Mouse (Mus musculus) E14TG2a.4 (cell line): ENCODE results near the gene Prkcsh.

ENCODE experiments used
- H3K27me3 ChIP-seq: 2 replicates; pipeline ENCODE4 v1.6.1; 2014; ENCODE audit warnings: low read length, control low read depth; ENCODE audit not compliant: insufficient read depth
- H3K36me3 ChIP-seq: 2 replicates; pipeline ENCODE4 v1.6.1; 2014; ENCODE audit warnings: low read length, control low read depth; ENCODE audit not compliant: insufficient read depth
- H3K4me1 ChIP-seq: replicated peaks from 2 replicates; pipeline ENCODE4 v1.6.1; 2014; ENCODE audit warnings: low read depth, low read length, control low read depth
- H3K4me3 ChIP-seq: replicated peaks from 2 replicates; pipeline ENCODE4 v1.5.1; 2014; ENCODE audit warnings: mild to moderate bottlenecking, low read length
- H3K9me3 ChIP-seq: 2 replicates; pipeline ENCODE4 v1.6.1; 2014; ENCODE audit warnings: low read length, control low read depth
- CTCF ChIP-seq: conservative IDR thresholded peaks from 2 replicates; pipeline ENCODE4 v1.5.1; 2014; ENCODE audit warnings: low read length
- NANOG ChIP-seq: IDR thresholded peaks from 2 replicates; pipeline ENCODE4 v1.6.1; 2014; ENCODE audit warnings: borderline replicate concordance, low read length, mixed read lengths
- POU5F1 ChIP-seq: IDR thresholded peaks from 2 replicates; pipeline ENCODE4 v1.6.1; 2014; ENCODE audit warnings: low read length, borderline replicate concordance

Prkcsh gene

DNA sequence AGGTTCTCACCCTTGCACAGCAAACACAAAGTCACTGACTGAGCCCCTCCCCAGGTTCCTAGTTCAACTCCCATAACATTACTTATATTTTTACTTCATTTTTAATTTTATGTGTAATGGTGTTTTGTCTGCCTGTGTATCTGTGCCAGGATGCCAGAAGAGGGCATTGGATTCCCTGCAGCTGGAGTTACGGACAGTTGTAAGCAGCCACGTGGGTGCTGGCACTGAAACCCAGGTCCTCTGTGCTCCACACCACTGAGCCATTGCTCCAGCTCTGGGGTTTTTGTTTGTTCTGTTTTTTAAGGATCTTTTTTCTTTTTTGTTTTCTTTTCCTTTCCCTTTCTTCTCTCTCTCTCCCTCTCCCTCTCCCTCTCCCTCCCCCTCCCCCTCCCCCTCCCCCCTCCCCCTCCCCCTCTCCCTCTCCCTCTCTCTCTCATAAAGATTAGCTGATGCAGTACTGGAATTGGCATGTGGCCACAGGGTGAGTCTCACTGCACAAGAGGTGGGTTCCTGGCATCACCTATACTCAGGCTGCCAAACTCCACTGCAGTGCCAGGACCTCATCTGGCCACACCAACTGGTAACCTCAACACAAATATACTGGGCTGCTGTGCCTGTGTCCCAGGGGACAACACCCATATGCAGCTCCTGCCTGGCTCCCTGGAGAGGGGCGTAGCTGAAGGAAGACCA, 6.3 kb upstream of the Prkcsh start:
- no peak overlapping the region for H3K4me3 ChIP-seq
- no peaks in the 10 kb centered on the region for H3K36me3 ChIP-seq
- peaks cover 22% of the 10 kb centered on the region for H3K4me1 ChIP-seq

DNA sequence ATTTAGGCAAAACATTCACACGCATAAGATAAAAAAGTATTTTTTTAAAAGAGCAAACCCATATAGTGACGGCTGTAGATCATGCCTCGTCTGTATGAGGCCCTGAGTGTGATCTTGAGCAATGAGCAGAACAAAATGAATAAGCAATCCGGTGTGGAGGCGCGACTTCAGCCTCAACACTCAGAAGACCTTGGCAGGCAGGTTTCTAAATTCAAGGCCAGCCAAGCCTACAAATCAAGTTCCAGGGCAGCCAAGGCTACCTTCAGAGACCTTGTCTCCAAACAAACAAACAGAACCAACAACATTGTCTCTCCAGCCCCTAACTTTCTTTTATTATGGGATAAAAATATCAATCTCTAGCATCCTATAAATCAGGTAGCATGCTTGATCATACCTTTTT, 2.3 kb upstream of the Prkcsh start:
- H3K9me3 ChIP-seq, result no peaks in the 10 kb centered on the region
- H3K36me3 ChIP-seq, result peaks cover 18% of the 10 kb centered on the region
- peaks cover 31% of the 10 kb centered on the region for H3K4me1 ChIP-seq
- H3K27me3 ChIP-seq, result no peaks in the 10 kb centered on the region
- TF ChIP-seq POU5F1, result no peak
- TF ChIP-seq NANOG, result no peak
- TF ChIP-seq CTCF, result no peak
- no peak overlapping the region for H3K4me3 ChIP-seq

More for the DNA sequence above, 6.3 kb upstream of the Prkcsh start:
- H3K9me3 ChIP-seq, result no peaks in the 10 kb centered on the region
- H3K27me3 ChIP-seq, result peaks cover 30% of the 10 kb centered on the region
- TF ChIP-seq NANOG (no peak), POU5F1 (no peak), CTCF (no peak)

DNA sequence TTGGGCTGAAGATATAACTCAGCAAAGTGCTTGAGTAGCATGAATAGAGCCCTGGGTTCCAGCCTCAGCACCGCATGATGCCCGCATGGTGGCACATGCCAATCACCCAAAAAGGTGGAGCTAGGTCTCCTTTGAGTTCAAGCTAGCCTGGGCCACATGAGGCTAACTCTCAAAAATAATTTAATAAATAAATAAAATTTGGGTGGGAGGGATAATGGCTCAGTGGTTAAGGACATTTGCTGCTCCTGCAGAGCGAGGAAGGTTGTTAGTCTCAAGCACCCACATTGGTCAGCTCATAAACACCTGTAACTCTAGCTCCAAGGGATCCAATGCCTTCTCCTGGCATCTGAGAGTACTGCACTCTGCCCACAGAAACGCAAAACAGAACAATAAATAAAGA, 973 bp upstream of the Prkcsh start:
- TF ChIP-seq CTCF (peak; percentile 13; the same call in 1 of the 2 replicates), POU5F1 (no peak), NANOG (no peak)
- H3K4me1 ChIP-seq, result peaks cover 41% of the 10 kb centered on the region
- peaks cover 31% of the 10 kb centered on the region for H3K36me3 ChIP-seq

DNA sequence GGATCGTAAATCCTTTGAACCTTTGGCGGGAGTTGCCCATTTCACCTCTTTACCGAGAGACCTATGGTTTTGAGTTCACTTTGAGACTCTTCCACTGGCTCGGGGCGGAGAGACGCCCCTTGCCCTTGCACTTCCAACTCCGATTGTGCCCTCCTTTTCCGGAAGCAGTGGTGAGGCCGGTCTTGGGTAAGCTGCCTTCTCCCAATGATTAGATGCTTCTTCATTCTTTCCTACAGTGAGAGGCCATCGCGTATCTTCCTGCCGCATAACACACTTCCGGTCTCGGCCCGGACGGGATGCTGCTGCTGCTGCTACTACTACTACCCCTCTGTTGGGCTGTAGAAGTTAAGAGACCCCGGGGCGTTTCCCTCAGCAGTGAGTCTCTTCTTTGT, 553 bp downstream of the Prkcsh start:
- TF ChIP-seq NANOG, result no peak
- Histone ChIP-seq H3K4me3 (peak overlapping the region; percentile 95), H3K4me1 (peaks cover 55% of the 10 kb centered on the region), H3K36me3 (peaks cover 46% of the 10 kb centered on the region), H3K9me3 (no peaks in the 10 kb centered on the region), H3K27me3 (no peaks in the 10 kb centered on the region)

More for the DNA sequence above, 973 bp upstream of the Prkcsh start:
- H3K27me3 ChIP-seq, result no peaks in the 10 kb centered on the region
- H3K4me3 ChIP-seq, result peak overlapping the region; percentile 95; the same call in 1 of the 2 replicates
- no peaks in the 10 kb centered on the region for H3K9me3 ChIP-seq

DNA sequence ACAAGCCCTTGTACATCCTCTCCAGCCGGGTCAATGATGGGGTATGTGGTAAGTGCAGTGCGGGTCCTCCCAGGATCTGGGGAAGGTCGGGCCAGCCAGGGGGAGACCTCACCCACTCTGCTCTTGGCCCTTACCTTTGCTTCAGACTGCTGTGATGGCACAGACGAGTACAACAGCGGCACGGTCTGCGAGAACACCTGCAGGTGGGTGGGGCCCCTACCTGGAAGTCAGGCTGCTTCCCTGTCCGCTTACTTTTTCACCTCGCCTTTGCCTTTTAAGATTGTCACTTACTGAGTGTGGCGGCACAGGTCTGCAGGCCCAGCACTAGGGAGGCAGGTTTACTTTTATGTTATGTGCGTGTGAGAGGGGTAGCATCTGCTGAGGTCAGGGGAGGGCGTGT, 1.9 kb downstream of the Prkcsh start:
- Histone ChIP-seq H3K9me3 (no peaks in the 10 kb centered on the region), H3K4me3 (peak overlapping the region; percentile 95)
- no peak for TF ChIP-seq POU5F1
- no peak for TF ChIP-seq CTCF
- TF ChIP-seq NANOG, result no peak

DNA sequence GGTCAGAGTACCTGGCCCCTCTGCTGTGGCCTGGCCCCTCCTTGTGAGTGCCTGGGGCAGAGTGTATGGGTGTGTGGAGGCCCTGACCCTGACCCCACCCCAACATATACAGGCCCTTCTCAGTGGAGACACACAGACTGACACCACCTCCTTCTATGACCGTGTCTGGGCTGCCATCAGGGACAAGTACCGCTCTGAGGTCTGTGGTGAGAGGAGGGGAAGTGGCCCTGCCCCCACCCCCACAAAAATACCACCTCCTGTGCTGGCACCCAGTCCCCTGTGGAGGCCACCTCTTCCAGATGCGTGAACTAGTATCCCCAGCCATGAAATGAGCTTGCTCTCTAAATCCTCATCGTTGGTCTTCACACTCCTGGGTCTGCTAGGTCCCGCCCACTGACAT, 8.4 kb downstream of the Prkcsh start:
- Histone ChIP-seq H3K27me3 (no peaks in the 10 kb centered on the region), H3K9me3 (no peaks in the 10 kb centered on the region), H3K36me3 (peaks cover 92% of the 10 kb centered on the region), H3K4me1 (peaks cover 90% of the 10 kb centered on the region), H3K4me3 (no peak overlapping the region)
- no peak for TF ChIP-seq NANOG
- no peak for TF ChIP-seq POU5F1
- no peak for TF ChIP-seq CTCF

More for the DNA sequence above, 1.9 kb downstream of the Prkcsh start:
- Histone ChIP-seq H3K36me3 (peaks cover 60% of the 10 kb centered on the region), H3K4me1 (peaks cover 64% of the 10 kb centered on the region), H3K27me3 (no peaks in the 10 kb centered on the region)

DNA sequence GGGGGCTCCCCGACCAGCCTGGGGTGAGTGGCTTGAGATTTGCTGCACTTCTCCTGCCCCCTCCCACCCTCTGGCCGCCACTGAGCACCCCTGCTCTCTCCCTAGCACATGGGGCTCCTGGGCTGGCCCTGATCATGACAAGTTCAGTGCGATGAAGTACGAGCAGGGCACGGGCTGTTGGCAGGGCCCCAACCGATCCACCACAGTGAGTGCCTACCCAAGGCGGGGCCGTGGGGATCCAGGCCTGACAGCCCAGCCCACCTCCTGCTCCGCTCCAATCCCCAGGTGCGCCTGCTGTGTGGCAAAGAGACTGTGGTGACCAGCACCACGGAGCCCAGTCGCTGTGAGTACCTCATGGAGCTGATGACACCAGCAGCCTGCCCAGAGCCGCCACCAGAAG, 10.1 kb downstream of the Prkcsh start:
- Histone ChIP-seq H3K36me3 (peaks cover 75% of the 10 kb centered on the region), H3K27me3 (no peaks in the 10 kb centered on the region), H3K4me3 (peak overlapping the region; percentile 49), H3K4me1 (peaks cover 89% of the 10 kb centered on the region), H3K9me3 (no peaks in the 10 kb centered on the region)
- TF ChIP-seq NANOG (no peak), CTCF (no peak), POU5F1 (no peak)

DNA sequence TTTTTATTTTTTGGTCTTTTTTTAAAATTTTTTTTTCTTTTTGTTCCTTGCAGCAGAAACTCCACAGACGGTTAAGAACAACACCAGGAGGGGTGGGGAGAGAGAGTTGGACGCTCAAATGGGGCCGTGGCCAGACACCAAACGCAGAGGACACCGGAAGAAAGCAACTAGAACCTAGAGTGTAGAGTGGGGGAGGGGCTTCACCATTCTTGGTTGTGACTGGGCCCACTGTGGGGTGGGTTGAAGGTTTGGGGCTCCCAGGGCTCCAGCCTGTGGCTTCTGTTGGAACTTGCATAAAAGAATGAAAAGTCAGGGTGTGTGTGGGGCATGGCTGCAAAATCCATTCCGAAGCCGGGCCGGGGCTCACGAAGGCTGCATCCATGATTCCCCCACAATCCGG, 13.6 kb downstream of the Prkcsh start:
- TF ChIP-seq CTCF (no peak), POU5F1 (no peak), NANOG (no peak)
- Histone ChIP-seq H3K36me3 (peaks cover 40% of the 10 kb centered on the region), H3K4me1 (peaks cover 74% of the 10 kb centered on the region), H3K9me3 (no peaks in the 10 kb centered on the region), H3K27me3 (0 out of 2 replicates have a peak, but pooled peaks cover 5% of the 10 kb centered on the region), H3K4me3 (peak overlapping the region; percentile 41; the same call in 1 of the 2 replicates)

DNA sequence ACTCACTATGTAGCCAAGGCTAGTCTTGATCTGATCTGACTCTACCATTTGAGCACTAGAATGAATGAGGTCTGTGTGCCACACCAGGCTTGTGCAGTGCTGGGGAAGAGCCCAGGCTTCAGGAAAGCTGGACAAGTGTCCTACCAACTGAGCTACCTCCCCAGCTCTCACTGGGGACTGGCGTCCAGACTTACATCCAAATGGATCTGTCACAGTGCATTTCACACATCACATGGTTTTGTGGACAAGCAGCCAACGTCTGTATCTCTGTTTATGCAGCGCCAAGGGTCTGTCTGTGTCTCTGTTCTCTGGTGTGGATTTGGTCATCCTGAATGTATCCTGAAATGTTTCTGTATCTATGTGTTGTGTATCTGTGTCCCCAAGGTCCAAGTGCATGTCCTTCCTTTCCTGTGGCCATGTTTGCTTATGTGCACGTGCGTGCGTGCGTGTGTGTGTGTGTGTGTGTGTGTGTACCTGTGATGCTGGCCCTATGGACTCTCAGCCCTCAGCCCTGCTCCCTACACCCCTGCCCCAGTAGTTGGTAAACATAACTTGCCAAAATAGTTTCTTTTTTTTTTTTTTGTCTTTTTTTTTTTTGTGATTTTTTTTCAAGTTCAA, 14.7 kb downstream of the Prkcsh start:
- TF ChIP-seq CTCF (no peak), NANOG (no peak), POU5F1 (no peak)
- Histone ChIP-seq H3K27me3 (0 out of 2 replicates have a peak, but pooled peaks cover 5% of the 10 kb centered on the region), H3K4me1 (peaks cover 64% of the 10 kb centered on the region), H3K36me3 (peaks cover 30% of the 10 kb centered on the region), H3K9me3 (no peaks in the 10 kb centered on the region), H3K4me3 (no peak overlapping the region)
